Mouse (Mus musculus) brown adipose tissue, adult 24 weeks (tissue): ENCODE results near the gene Senp1. TPM values are rescaled to one million over a fixed set of nuclear protein-coding genes. Genes with fewer than 3 reads are reported as not detected.
A peak's percentile ranks its signal among the peaks of the same experiment; 100 is the strongest.

ENCODE experiments used
- H3K27ac ChIP-seq: fragments of 200-500 bp; replicated peaks from 2 replicates; pipeline ENCODE4 v1.5.1; 2012; ENCODE audit warnings: low read depth, mild to moderate bottlenecking, low read length
- H3K4me1 ChIP-seq: fragments of 200-500 bp; 2 replicates; pipeline ENCODE4 v1.6.1; 2012; ENCODE audit warnings: low read length, mixed read lengths; ENCODE audit not compliant: control insufficient read depth, insufficient read depth, insufficient read length
- H3K4me3 ChIP-seq: fragments of 200-500 bp; 2 replicates; pipeline ENCODE4 v1.5.1; 2012; ENCODE audit warnings: low read depth, mild to moderate bottlenecking, low read length, moderate library complexity; ENCODE audit not compliant: insufficient read depth
- polyA plus RNA-seq: library from polyadenylated mRNA; stranded (reverse); fragments of >200 nt; gene quantifications from 2 replicates; pipeline ENCODE4 v1.2.4, GENCODE M21; 2012; ENCODE audit not compliant: missing spikeins, insufficient read depth, insufficient read length

Senp1 gene
- polyA plus RNA-seq, 1 experiment, result 6.0 TPM

GRCm38 (mm10) chr15:98004740-98005159, 88.8 kb downstream of the Senp1 start:
- no peak overlapping the region for H3K27ac ChIP-seq
- peaks cover 15% of the 10 kb centered on the region; the same call in 1 of the 2 replicates for H3K4me1 ChIP-seq
- no peak overlapping the region for H3K4me3 ChIP-seq

GRCm38 (mm10) chr15:98003822-98004739, 89.5 kb downstream of the Senp1 start, which contains the start of gene Col2a1:
Col2a1 (minus strand) TSS chr15:98004695.
- no peak within 1 kb of the TSS for H3K27ac ChIP-seq
- peaks cover 15% of the 10 kb centered on the region; the same call in 1 of the 2 replicates for H3K4me1 ChIP-seq
- peak within 1 kb of the TSS; percentile 9; the same call in 1 of the 2 replicates for H3K4me3 ChIP-seq

- H3K27ac ChIP-seq, result no peak overlapping the region
- H3K4me3 ChIP-seq, result no peak overlapping the region; the same call in 1 of the 2 replicates
- peaks cover 15% of the 10 kb centered on the region; the same call in 1 of the 2 replicates for H3K4me1 ChIP-seq
These were observed 90.3 kb downstream of the Senp1 start for GRCm38 (mm10) chr15:98002991-98003821.

- Histone ChIP-seq H3K4me3 (peak overlapping the region; percentile 23), H3K4me1 (peaks cover 15% of the 10 kb centered on the region; the same call in 1 of the 2 replicates), H3K27ac (no peak overlapping the region)
These were observed 91.2 kb downstream of the Senp1 start for GRCm38 (mm10) chr15:98002113-98002990.

- H3K27ac ChIP-seq, result no peak overlapping the region
- peaks cover 15% of the 10 kb centered on the region; the same call in 1 of the 2 replicates for H3K4me1 ChIP-seq
- H3K4me3 ChIP-seq, result peak overlapping the region; percentile 23
These were observed 92.0 kb downstream of the Senp1 start for GRCm38 (mm10) chr15:98001321-98002112.

- H3K4me3 ChIP-seq, result no peak overlapping the region
- peaks cover 15% of the 10 kb centered on the region; the same call in 1 of the 2 replicates for H3K4me1 ChIP-seq
- H3K27ac ChIP-seq, result no peak overlapping the region
These were observed 93.6 kb downstream of the Senp1 start for GRCm38 (mm10) chr15:97999991-98000390.

GRCm38 (mm10) chr15:97999546-97999945, 94.0 kb downstream of the Senp1 start:
- H3K4me1 ChIP-seq, result peaks cover 15% of the 10 kb centered on the region; the same call in 1 of the 2 replicates
- no peak overlapping the region for H3K27ac ChIP-seq
- no peak overlapping the region for H3K4me3 ChIP-seq

GRCm38 (mm10) chr15:97996716-97997256, 96.8 kb downstream of the Senp1 start:
- Histone ChIP-seq H3K4me3 (no peak overlapping the region), H3K27ac (no peak overlapping the region)

GRCm38 (mm10) chr15:97992712-97993286, 100.7 kb downstream of the Senp1 start:
- Histone ChIP-seq H3K4me1 (no peaks in the 10 kb centered on the region), H3K27ac (no peak overlapping the region), H3K4me3 (peak overlapping the region; percentile 34; the same call in 1 of the 2 replicates)

More at GRCm38 (mm10) chr15:97996716-97997256, 96.8 kb downstream of the Senp1 start:
- peaks cover 3% of the 10 kb centered on the region; the same call in 1 of the 2 replicates for H3K4me1 ChIP-seq

GRCm38 (mm10) chr15:97992027-97992711, 101.4 kb downstream of the Senp1 start:
- H3K4me1 ChIP-seq, result no peaks in the 10 kb centered on the region
- H3K4me3 ChIP-seq, result no peak overlapping the region
- H3K27ac ChIP-seq, result no peak overlapping the region

- no peak overlapping the region for H3K27ac ChIP-seq
These were observed 102.2 kb downstream of the Senp1 start for GRCm38 (mm10) chr15:97991285-97991895.

GRCm38 (mm10) chr15:97990721-97991120, 102.8 kb downstream of the Senp1 start:
- Histone ChIP-seq H3K27ac (no peak overlapping the region), H3K4me3 (no peak overlapping the region), H3K4me1 (no peaks in the 10 kb centered on the region)

More at GRCm38 (mm10) chr15:97991285-97991895, 102.2 kb downstream of the Senp1 start:
- H3K4me1 ChIP-seq, result no peaks in the 10 kb centered on the region
- H3K4me3 ChIP-seq, result no peak overlapping the region
